Mouse (Mus musculus): ENCODE data around the gene Sh2d3c.

DNA sequence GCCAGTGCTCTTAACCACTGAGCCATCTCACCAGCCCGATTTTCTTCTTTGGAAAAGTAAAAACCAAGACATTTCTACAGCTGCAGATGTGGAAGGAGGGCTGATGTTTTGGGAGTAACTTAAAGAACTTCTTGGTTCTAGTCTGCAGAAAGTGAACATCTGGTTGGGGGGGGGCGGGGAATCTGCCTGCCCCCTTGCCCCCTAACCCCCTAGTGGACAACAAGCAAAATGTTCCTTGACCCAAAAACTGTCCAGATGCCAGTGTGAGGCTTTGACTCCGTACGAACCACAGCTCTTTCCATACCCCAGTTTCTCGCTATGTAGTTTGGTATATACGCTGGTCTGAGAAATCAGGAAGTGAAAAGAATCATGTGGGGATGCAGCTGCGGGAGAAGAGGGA lies 29.3 kb downstream of the Sh2d3c start:
- TF ChIP-seq GATA1 (IDR thresholded peaks at IDR 0.05; ENCODE audit: borderline replicate concordance, low read length) (no peak), FLI1 (IDR thresholded peaks at IDR 0.05; ENCODE audit: low read length) (no peak)

All from megakaryocyte, embryonic 14.5 days (primary cell).